Mouse (Mus musculus) hindbrain, embryonic 11.5 days (tissue): ENCODE data around the gene Emg1. TPM values are rescaled to one million over a fixed set of nuclear protein-coding genes. Genes with fewer than 3 reads are reported as not detected.

Experiments
- ATAC-seq: fragments of 200-750 bp; cut with Nextera tagmentation; 2 replicates; pipeline ENCODE4 v1.8.0; 2017; ENCODE audit warnings: mild to moderate bottlenecking, moderate TSS enrichment, moderate library complexity; ENCODE audit not compliant: low FRiP score
- DNase-seq: peaks from one replicate; pipeline ENCODE4 v3.0.0-alpha.2; 2015; ENCODE audit warnings: low spot score
- H3K27ac ChIP-seq: fragments of 300-500 bp; sonication (generic); 2 replicates; pipeline ENCODE4 v1.5.1; 2014; ENCODE audit warnings: mild to moderate bottlenecking, low read depth, low read length
- H3K27me3 ChIP-seq: fragments of 300-500 bp; sonication (generic); 2 replicates; pipeline ENCODE4 v1.6.1; 2014; ENCODE audit warnings: mild to moderate bottlenecking, low read length, moderate library complexity, mixed read lengths; ENCODE audit not compliant: control insufficient read depth, insufficient read depth
- H3K36me3 ChIP-seq: fragments of 300-500 bp; sonication (generic); 2 replicates; pipeline ENCODE4 v1.6.1; 2014; ENCODE audit warnings: mild to moderate bottlenecking, low read length, moderate library complexity, mixed read lengths; ENCODE audit not compliant: control insufficient read depth, insufficient read depth
- H3K4me1 ChIP-seq: fragments of 300-500 bp; sonication (generic); replicated peaks from 2 replicates; pipeline ENCODE4 v1.6.1; 2014; ENCODE audit warnings: low read length, mixed read lengths; ENCODE audit not compliant: control insufficient read depth, insufficient read depth
- H3K4me2 ChIP-seq: fragments of 300-500 bp; sonication (generic); replicated peaks from 2 replicates; pipeline ENCODE4 v1.6.1; 2014; ENCODE audit warnings: mild to moderate bottlenecking, low read depth, low read length
- H3K4me3 ChIP-seq: fragments of 300-500 bp; sonication (generic); 2 replicates; pipeline ENCODE4 v1.5.1; 2014; ENCODE audit warnings: low read depth, low read length
- H3K9ac ChIP-seq: fragments of 300-500 bp; sonication (generic); 2 replicates; pipeline ENCODE4 v1.6.1; 2014; ENCODE audit warnings: low read depth, low read length
- H3K9me3 ChIP-seq: fragments of 300-500 bp; sonication (generic); 2 replicates; pipeline ENCODE4 v1.6.1; 2016; ENCODE audit warnings: low read length; ENCODE audit not compliant: control insufficient read depth
- WGBS: fragments of 180-500 bp; shearing (Covaris S2); extraction: QIAGEN DNeasy Blood & Tissue Kit; methylation state at CpG from one replicate; pipeline ENCODE4 v1.1.7; 2014; 5-methylcytosine and 5-hydroxymethylcytosine counted together
- polyA plus RNA-seq: library from polyadenylated mRNA; unstranded; fragments of >200 nt; fragmentation: Nextera tagmentation; extraction: Ambion mirVana; gene quantifications from 2 replicates; pipeline ENCODE4 v1.2.1, GENCODE M21; 2014

The Emg1 gene
- polyA plus RNA-seq, 1 experiment from 2014 or later: 196 TPM

- no peaks in the 10 kb centered on the region for H3K36me3 ChIP-seq
- peak overlapping the region; percentile 79 for H3K4me2 ChIP-seq
- no peaks in the 10 kb centered on the region for H3K27me3 ChIP-seq
- H3K9me3 ChIP-seq: no peaks in the 10 kb centered on the region
- DNase-seq: no peak
- H3K27ac ChIP-seq: peak overlapping the region; percentile 96
- H3K4me3 ChIP-seq: peak overlapping the region; percentile 88
- ATAC-seq: no peak
- H3K4me1 ChIP-seq: peaks cover 9% of the 10 kb centered on the region
- peak overlapping the region; percentile 88 for H3K9ac ChIP-seq
- WGBS: 2% methylated on average over 3 of the region's 3 CpGs
Measured at GRCm38 (mm10) chr6:124755306-124755705, 43.3 kb upstream of the Emg1 start.

- H3K27me3 ChIP-seq: no peaks in the 10 kb centered on the region
- no peaks in the 10 kb centered on the region for H3K36me3 ChIP-seq
- H3K4me3 ChIP-seq: no peak overlapping the region
- no peak overlapping the region for H3K27ac ChIP-seq
- H3K9ac ChIP-seq: no peak overlapping the region
- ATAC-seq: no peak
- H3K4me2 ChIP-seq: no peak overlapping the region
- peaks cover 7% of the 10 kb centered on the region for H3K4me1 ChIP-seq
- no peak for DNase-seq
- no peaks in the 10 kb centered on the region for H3K9me3 ChIP-seq
- 98% methylated on average over 2 of the region's 2 CpGs for WGBS
Measured at GRCm38 (mm10) chr6:124753861-124754260, 41.9 kb upstream of the Emg1 start.

- Histone ChIP-seq H3K27ac (no peak overlapping the region), H3K36me3 (0 out of 2 replicates have a peak, but pooled peaks cover 7% of the 10 kb centered on the region), H3K4me3 (no peak overlapping the region), H3K9ac (no peak overlapping the region), H3K4me2 (no peak overlapping the region), H3K27me3 (no peaks in the 10 kb centered on the region), H3K9me3 (no peaks in the 10 kb centered on the region), H3K4me1 (peaks cover 12% of the 10 kb centered on the region)
- DNase-seq (no peak), ATAC-seq (no peak)
- WGBS: 90% methylated on average over 8 of the region's 8 CpGs
Measured at GRCm38 (mm10) chr6:124750405-124750804, 38.4 kb upstream of the Emg1 start.

GRCm38 (mm10) chr6:124746654-124747632 is 35.0 kb upstream of the Emg1 start:
- Histone ChIP-seq H3K9me3 (no peaks in the 10 kb centered on the region), H3K9ac (peak overlapping the region; percentile 86), H3K36me3 (0 out of 2 replicates have a peak, but pooled peaks cover 7% of the 10 kb centered on the region), H3K27me3 (no peaks in the 10 kb centered on the region), H3K27ac (peak overlapping the region; percentile 86; the same call in 1 of the 2 replicates), H3K4me3 (peak overlapping the region; percentile 51; the same call in 1 of the 2 replicates), H3K4me1 (peaks cover 11% of the 10 kb centered on the region), H3K4me2 (peak overlapping the region; percentile 97)
- no peak for DNase-seq
- WGBS: 92% methylated on average over 7 of the region's 7 CpGs
- ATAC-seq: 0 out of 2 replicates have a peak, but pooled peaks have one; percentile 2

- peaks cover 14% of the 10 kb centered on the region for H3K4me1 ChIP-seq
- ATAC-seq (no peak; the same call in 1 of the 2 replicates), DNase-seq (no peak)
- H3K27ac ChIP-seq: peak overlapping the region; percentile 86
- 0 out of 2 replicates have a peak, but pooled peaks cover 7% of the 10 kb centered on the region for H3K36me3 ChIP-seq
- H3K27me3 ChIP-seq: no peaks in the 10 kb centered on the region
- peak overlapping the region; percentile 51 for H3K4me3 ChIP-seq
- H3K9ac ChIP-seq: peak overlapping the region; percentile 86
- no peaks in the 10 kb centered on the region for H3K9me3 ChIP-seq
- WGBS: 14% methylated on average over 8 of the region's 8 CpGs
- H3K4me2 ChIP-seq: peak overlapping the region; percentile 97
Measured at GRCm38 (mm10) chr6:124746296-124746605, 34.3 kb upstream of the Emg1 start.

- H3K36me3 ChIP-seq: 0 out of 2 replicates have a peak, but pooled peaks cover 7% of the 10 kb centered on the region
Measured at GRCm38 (mm10) chr6:124745490-124746295, 33.7 kb upstream of the Emg1 start.

GRCm38 (mm10) chr6:124744755-124745321 is 32.9 kb upstream of the Emg1 start:
- H3K27me3 ChIP-seq: no peaks in the 10 kb centered on the region
- 69% methylated on average over 26 of the region's 26 CpGs for WGBS
- H3K4me3 ChIP-seq: no peak overlapping the region
- peak overlapping the region; percentile 86 for H3K27ac ChIP-seq
- H3K36me3 ChIP-seq: 0 out of 2 replicates have a peak, but pooled peaks cover 7% of the 10 kb centered on the region
- ATAC-seq (no peak), DNase-seq (no peak)
- H3K4me1 ChIP-seq: peaks cover 14% of the 10 kb centered on the region
- H3K9me3 ChIP-seq: no peaks in the 10 kb centered on the region
- H3K4me2 ChIP-seq: peak overlapping the region; percentile 97; the same call in 1 of the 2 replicates
- no peak overlapping the region for H3K9ac ChIP-seq

More at GRCm38 (mm10) chr6:124745490-124746295, 33.7 kb upstream of the Emg1 start:
- peak overlapping the region; percentile 86 for H3K9ac ChIP-seq
- peaks cover 14% of the 10 kb centered on the region for H3K4me1 ChIP-seq
- H3K27ac ChIP-seq: peak overlapping the region; percentile 86
- no peaks in the 10 kb centered on the region for H3K9me3 ChIP-seq
- peak overlapping the region; percentile 51 for H3K4me3 ChIP-seq
- peak overlapping the region; percentile 97 for H3K4me2 ChIP-seq
- WGBS: under 1% methylated on average over 84 of the region's 85 CpGs
- ATAC-seq: peak; percentile 84
- peak; percentile 97 for DNase-seq
- H3K27me3 ChIP-seq: no peaks in the 10 kb centered on the region

GRCm38 (mm10) chr6:124743647-124744046 is 31.7 kb upstream of the Emg1 start:
- H3K4me3 ChIP-seq: no peak overlapping the region
- H3K4me1 ChIP-seq: peaks cover 14% of the 10 kb centered on the region
- no peak for DNase-seq
- 0 out of 2 replicates have a peak, but pooled peaks cover 7% of the 10 kb centered on the region for H3K36me3 ChIP-seq
- 90% methylated on average over 8 of the region's 8 CpGs for WGBS
- ATAC-seq: no peak
- no peaks in the 10 kb centered on the region for H3K9me3 ChIP-seq
- H3K4me2 ChIP-seq: no peak overlapping the region
- H3K27me3 ChIP-seq: no peaks in the 10 kb centered on the region
- H3K27ac ChIP-seq: no peak overlapping the region
- H3K9ac ChIP-seq: no peak overlapping the region
